Mouse (Mus musculus) thymus, adult 2 months (tissue): ENCODE measurements at regions not wholly inside any gene's neighbourhood (a gene's known extent, or its start where the extent isn't known, plus 50 kb on each side); places are given as distances from the start of the nearest gene placed in this dataset.

Experiments used
- DNase-seq: peaks from one replicate; pipeline ENCODE4 v3.0.0; 2021
- H3K27ac ChIP-seq: fragments of 200-500 bp; 2 replicates; pipeline ENCODE4 v1.5.1; 2012; ENCODE audit warnings: low read length, control low read depth; ENCODE audit not compliant: control insufficient read depth, insufficient read depth
- H3K27me3 ChIP-seq: fragments of 200-500 bp; 2 replicates; pipeline ENCODE4 v1.6.1; 2012; ENCODE audit warnings: mild to moderate bottlenecking, low read length, moderate library complexity, mixed read lengths; ENCODE audit not compliant: control insufficient read depth, insufficient read depth
- H3K36me3 ChIP-seq: fragments of 200-500 bp; 2 replicates; pipeline ENCODE4 v1.6.1; 2012; ENCODE audit warnings: mild to moderate bottlenecking, low read length, moderate library complexity; ENCODE audit not compliant: control insufficient read depth, insufficient read depth
- H3K4me1 ChIP-seq: fragments of 200-500 bp; replicated peaks from 2 replicates; pipeline ENCODE4 v1.6.1; 2012; ENCODE audit warnings: low read length; ENCODE audit not compliant: control insufficient read depth, insufficient read depth
- H3K4me3 ChIP-seq: fragments of 200-500 bp; 2 replicates; pipeline ENCODE4 v1.5.1; 2012; ENCODE audit warnings: mild to moderate bottlenecking, low read length, control low read depth, moderate library complexity; ENCODE audit not compliant: control insufficient read depth, insufficient read depth
- CTCF ChIP-seq: fragments of 200-500 bp; IDR thresholded peaks from 2 replicates; pipeline ENCODE4 v1.5.1; 2012; ENCODE audit warnings: mild to moderate bottlenecking, control low read depth, low read length, moderate library complexity, borderline replicate concordance; ENCODE audit not compliant: control insufficient read depth, poor library complexity, insufficient read depth; ENCODE audit errors: extremely low read depth
- POLR2A ChIP-seq: fragments of 200-500 bp; IDR thresholded peaks from 2 replicates; pipeline ENCODE4 v1.6.1; 2012; ENCODE audit warnings: mild to moderate bottlenecking, low read length, control low read depth, moderate library complexity; ENCODE audit not compliant: control insufficient read depth, poor library complexity, insufficient read depth; ENCODE audit errors: extremely low read depth
- WGBS: fragments of 180-500 bp; shearing (Covaris S2); methylation state at CpG from one replicate; pipeline ENCODE4 v1.1.7; 2018; 5-methylcytosine and 5-hydroxymethylcytosine counted together

DNA sequence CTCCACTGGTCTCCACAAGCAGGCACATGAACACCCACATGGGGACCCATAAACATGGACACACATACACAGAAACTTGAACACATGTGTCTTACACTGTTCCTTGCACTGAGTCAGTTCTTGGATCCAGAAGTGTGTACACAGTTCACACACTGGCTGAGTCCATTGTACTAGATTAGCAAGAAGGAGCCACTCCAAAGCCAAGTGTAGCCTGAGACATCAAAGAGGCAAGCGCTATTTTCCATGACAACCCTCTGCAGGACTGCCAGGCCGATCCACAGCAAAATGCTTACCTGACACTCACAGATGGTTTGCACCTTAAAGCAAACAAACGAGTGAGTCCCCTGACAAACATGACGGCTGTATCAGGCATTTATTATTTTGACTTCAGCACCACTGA, 52.8 kb upstream of the Tnrc6a start:
- no peak overlapping the region for H3K4me3 ChIP-seq
- TF ChIP-seq POLR2A: no peak
- no peak for TF ChIP-seq CTCF
- no peaks in the 10 kb centered on the region for H3K4me1 ChIP-seq
- no peak overlapping the region for H3K27ac ChIP-seq
- WGBS: 89% methylated on average over 4 of the region's 4 CpGs
- DNase-seq: no peak
- no peaks in the 10 kb centered on the region for H3K27me3 ChIP-seq
- no peaks in the 10 kb centered on the region for H3K36me3 ChIP-seq
